Mouse (Mus musculus) MEL (cell line): ENCODE data around the gene Zfp637. TPM values are rescaled to one million over a fixed set of nuclear protein-coding genes. Genes with fewer than 3 reads are reported as not detected.
A peak's percentile ranks its signal among the peaks of the same experiment; 100 is the strongest.

Experiments
- DNase-seq: peaks from one replicate; pipeline ENCODE4 v3.0.0; 2011; ENCODE audit warnings: low read depth, low spot score
- H3K27ac ChIP-seq: 2 replicates; pipeline ENCODE4 v1.5.1; 2012; ENCODE audit warnings: low read depth, mild to moderate bottlenecking, control low read depth, low read length, moderate library complexity; ENCODE audit not compliant: control insufficient read depth
- H3K27me3 ChIP-seq, 2 experiments: fragments of 150-350 bp in 1 of 2; sonication (generic) in 1 of 2; 2 replicates each; pipeline ENCODE4 v1.6.1; 2012; ENCODE audit warnings: low read length in 2 of 2, mild to moderate bottlenecking in 2 of 2, improper control_type of control experiment in 1 of 2, moderate library complexity in 1 of 2; ENCODE audit not compliant: insufficient read depth in 2 of 2, control insufficient read depth in 1 of 2
- H3K36me3 ChIP-seq, 2 experiments: 2 replicates each; pipeline ENCODE4 v1.6.1; 2012 to 2014; ENCODE audit warnings: low read length in 2 of 2, improper control_type of control experiment in 1 of 2, inconsistent platforms in 1 of 2, mild to moderate bottlenecking in 1 of 2; ENCODE audit not compliant: insufficient read depth in 2 of 2, control insufficient read depth in 1 of 2
- H3K4me1 ChIP-seq, 2 experiments: fragments of 150-350 bp in 1 of 2; sonication (generic) in 1 of 2; 2 replicates each; pipeline ENCODE4 v1.6.1; 2012; ENCODE audit warnings: low read length in 2 of 2, improper control_type of control experiment in 1 of 2, mild to moderate bottlenecking in 1 of 2; ENCODE audit not compliant: insufficient read depth in 2 of 2, control insufficient read depth in 1 of 2
- H3K4me3 ChIP-seq, 2 experiments: fragments of 150-350 bp in 1 of 2; sonication (generic) in 1 of 2; 2 replicates each; pipeline ENCODE4 v1.5.1; 2012; ENCODE audit warnings: low read depth in 2 of 2, low read length in 2 of 2, mild to moderate bottlenecking in 2 of 2, moderate library complexity in 2 of 2, control low read depth in 1 of 2, improper control_type of control experiment in 1 of 2; ENCODE audit not compliant: control insufficient read depth in 1 of 2, insufficient read depth in 1 of 2
- H3K79me2 ChIP-seq: 2 replicates; pipeline ENCODE4 v1.6.1; 2012; ENCODE audit warnings: mild to moderate bottlenecking, low read length, moderate library complexity; ENCODE audit not compliant: control insufficient read depth, poor library complexity, insufficient read depth
- H3K9ac ChIP-seq: 2 replicates; pipeline ENCODE4 v1.6.1; 2012; ENCODE audit warnings: low read depth, mild to moderate bottlenecking, control low read depth, low read length, moderate library complexity; ENCODE audit not compliant: control insufficient read depth, poor library complexity, severe bottlenecking
- H3K9me3 ChIP-seq: fragments of 150-350 bp; sonication (generic); replicated peaks from 2 replicates; pipeline ENCODE4 v1.6.1; 2012; ENCODE audit warnings: mild to moderate bottlenecking, low read length, improper control_type of control experiment, moderate library complexity; ENCODE audit not compliant: insufficient read depth
- CHD1 ChIP-seq: IDR thresholded peaks from 2 replicates; pipeline ENCODE4 v1.6.1; 2012; ENCODE audit warnings: low read depth, mild to moderate bottlenecking, inconsistent platforms, low read length, improper control_type of control experiment
- MAX ChIP-seq: IDR thresholded peaks from 2 replicates; pipeline ENCODE4 v1.6.1; 2011; ENCODE audit warnings: low read length, improper control_type of control experiment
- MEF2A ChIP-seq: IDR thresholded peaks from 2 replicates; pipeline ENCODE4 v1.6.1; 2014; ENCODE audit warnings: low read depth, mild to moderate bottlenecking, inconsistent platforms, low read length, improper control_type of control experiment; ENCODE audit not compliant: poor library complexity, insufficient replicate concordance, severe bottlenecking; ENCODE audit errors: extremely low read depth
- MYC ChIP-seq: IDR thresholded peaks from 2 replicates; pipeline ENCODE4 v1.6.1; 2011; ENCODE audit warnings: low read depth, mild to moderate bottlenecking, low read length, improper control_type of control experiment, moderate library complexity
- SIN3A ChIP-seq: IDR thresholded peaks from 2 replicates; pipeline ENCODE4 v1.6.1; 2012; ENCODE audit warnings: low read length, improper control_type of control experiment, inconsistent platforms
- TCF12 ChIP-seq: IDR thresholded peaks from 2 replicates; pipeline ENCODE4 v1.6.1; 2014; ENCODE audit warnings: low read depth, mild to moderate bottlenecking, inconsistent platforms, low read length, improper control_type of control experiment, moderate library complexity
- UBTF ChIP-seq: IDR thresholded peaks from 2 replicates; pipeline ENCODE4 v1.6.1; 2012; ENCODE audit warnings: low read depth, mild to moderate bottlenecking, inconsistent platforms, low read length, improper control_type of control experiment, moderate library complexity, borderline replicate concordance; ENCODE audit not compliant: insufficient read depth
- ZNF384 ChIP-seq: IDR thresholded peaks from 2 replicates; pipeline ENCODE4 v1.6.1; 2012; ENCODE audit warnings: low read depth, mild to moderate bottlenecking, inconsistent platforms, low read length, improper control_type of control experiment
- polyA plus RNA-seq, 2 experiments: library from polyadenylated mRNA; stranded (reverse) in 1 of 2; unstranded in 1 of 2; fragments of >175 nt in 1 of 2; fragments of >200 nt in 1 of 2; gene quantifications; 2 replicates each; pipeline versions ENCODE4 v1.2.1 to v1.2.4; 2012; ENCODE audit warnings: low replicate concordance in 2 of 2, low read depth in 1 of 2; ENCODE audit not compliant: insufficient read length in 2 of 2, insufficient read depth in 1 of 2, missing spikeins in 1 of 2
- total RNA-seq: library from RNA; depleted of rRNA; stranded (reverse); fragments of 300-350 nt; gene quantifications from 2 replicates; pipeline ENCODE4 v1.2.3, GENCODE M21; 2012; rRNA removed

The Zfp637 gene
- total and polyA plus RNA-seq, 3 experiments = 52.4 to 53.8 TPM; not detected in 1

DNA sequence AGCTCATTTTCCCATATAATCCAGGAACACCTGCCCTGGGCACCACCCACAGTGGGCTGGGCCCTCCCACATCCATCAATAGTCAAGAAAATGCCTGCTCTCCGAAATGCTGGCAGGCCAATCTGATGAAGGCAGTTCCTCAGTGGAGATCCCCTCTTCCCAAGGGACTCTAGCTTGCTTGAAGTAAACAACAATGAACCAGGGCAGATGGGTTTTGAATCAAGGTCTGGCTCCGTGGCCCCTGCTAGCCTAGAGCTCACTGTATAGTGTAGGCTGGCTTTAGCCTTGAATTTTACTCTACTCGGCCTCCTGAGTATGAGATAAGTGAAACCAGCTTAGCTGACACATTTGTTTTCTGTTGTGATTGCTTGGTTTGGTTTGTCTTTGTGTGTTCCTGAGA, 51.4 kb downstream of the Zfp637 start:
- no peak overlapping the region for H3K4me3 ChIP-seq

DNA sequence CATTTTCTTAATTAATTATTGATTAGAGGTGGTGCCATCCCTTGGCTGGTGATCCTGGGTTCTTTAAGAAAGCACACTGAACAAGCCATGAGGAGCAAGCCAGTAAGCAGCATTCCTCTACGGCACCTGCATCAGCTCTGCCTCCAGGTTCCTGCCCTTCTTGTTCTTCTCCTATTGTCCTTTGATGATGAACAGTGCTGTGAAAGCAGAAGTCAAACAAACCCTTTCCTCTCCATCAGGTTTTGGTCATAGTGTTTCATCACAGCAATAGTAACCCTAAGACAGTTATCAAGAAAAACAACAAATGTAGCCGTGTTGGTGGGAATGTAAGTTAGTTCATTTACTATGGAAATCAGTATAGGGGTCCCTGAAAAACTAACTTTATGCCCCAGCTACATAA, 52.5 kb downstream of the Zfp637 start:
- no peak for DNase-seq
- H3K4me1 ChIP-seq = peaks cover 10 to 19% of the 10 kb centered on the region in 2 experiments
- TF ChIP-seq MAX (no peak), TCF12 (no peak), MEF2A (no peak), MYC (no peak), ZNF384 (no peak), SIN3A (no peak)
- H3K4me3 ChIP-seq = no peak overlapping the region
- no peaks in the 10 kb centered on the region for H3K9me3 ChIP-seq
- H3K9ac ChIP-seq = no peak overlapping the region
- no peak overlapping the region for H3K27ac ChIP-seq
- peaks cover 10% of the 10 kb centered on the region for H3K79me2 ChIP-seq
- peaks cover 0 to 24% of the 10 kb centered on the region in 2 experiments; a peak in 2 of 4 replicates for H3K36me3 ChIP-seq
- H3K27me3 ChIP-seq = no peaks in the 10 kb centered on the region

More for the DNA sequence above, 51.4 kb downstream of the Zfp637 start:
- 0 out of 2 replicates have a peak, but pooled peaks have one; percentile 12 for TF ChIP-seq UBTF
- TF ChIP-seq CHD1 = no peak
- peaks cover 10% of the 10 kb centered on the region for H3K79me2 ChIP-seq
- H3K9me3 ChIP-seq = no peaks in the 10 kb centered on the region
- peaks cover 15 to 29% of the 10 kb centered on the region in 2 experiments for H3K4me1 ChIP-seq
- H3K27ac ChIP-seq = no peak overlapping the region
- H3K27me3 ChIP-seq = no peaks in the 10 kb centered on the region
- no peak for DNase-seq
- H3K9ac ChIP-seq = no peak overlapping the region
- peaks cover 0 to 34% of the 10 kb centered on the region in 2 experiments; a peak in 2 of 4 replicates for H3K36me3 ChIP-seq

Other genes starting within 250 kb of the Zfp637 start
- gene Zfp239, start 20.9 kb downstream of the Zfp637 start, total RNA-seq = 17.9 and 20.4 TPM in 2 replicates
- gene Zfp239, start 20.9 kb downstream of the Zfp637 start, polyA plus RNA-seq = 10 to 100 TPM in 1 of 2 experiments, not detected in 1; 18.6 TPM
- 868 and 882 TPM in 2 replicates for gene Hnrnpf, start 59.1 kb downstream of the Zfp637 start, total RNA-seq
- 1,000 to 10,000 TPM in 1 of 2 experiments, 100 to 1,000 TPM in 1; 722 to 2,287 TPM for gene Hnrnpf, start 59.1 kb downstream of the Zfp637 start, polyA plus RNA-seq
- not detected in 2 replicates for gene Fxyd4, start 96.5 kb downstream of the Zfp637 start, total RNA-seq
- gene Fxyd4, start 96.5 kb downstream of the Zfp637 start, polyA plus RNA-seq = under 1 TPM in 1 of 2 experiments, not detected in 1; 0.22 TPM
- 0.04 TPM in 1 of 2 replicates, not detected in the other for gene Rasgef1a, start 170.3 kb downstream of the Zfp637 start, total RNA-seq
- gene Rasgef1a, start 170.3 kb downstream of the Zfp637 start, polyA plus RNA-seq = under 1 TPM in 1 of 2 experiments, not detected in 1; 0.19 TPM